Mouse (Mus musculus) spleen, adult 2 months (tissue): ENCODE measurements around the gene Hspb7.

Experiments
- CTCF ChIP-seq: fragments of 200-500 bp; IDR thresholded peaks from 2 replicates; pipeline ENCODE4 v1.5.1; 2011; ENCODE audit warnings: mild to moderate bottlenecking, inconsistent platforms; ENCODE audit not compliant: insufficient read depth, insufficient read length, insufficient replicate concordance; ENCODE audit errors: extremely low read depth
- POLR2A ChIP-seq: fragments of 200-500 bp; IDR thresholded peaks from 2 replicates; pipeline ENCODE4 v1.6.1; 2011; ENCODE audit warnings: low read depth, low read length, inconsistent platforms

GRCm38 (mm10) chr4:141455526-141455925, 34.9 kb downstream of the Hspb7 start:
- TF ChIP-seq POLR2A (no peak), CTCF (no peak)
